Mouse (Mus musculus) right cerebral cortex, postnatal 25 days (tissue): ENCODE measurements around the gene Sbsn.

Experiments used
- DNase-seq: peaks from one replicate; pipeline ENCODE4 v3.0.0; 2022

Gene Sbsn

GRCm38 (mm10) chr7:30758853-30759252, 7.6 kb downstream of the Sbsn start:
- no peak for DNase-seq

- no peak for DNase-seq
Measured at GRCm38 (mm10) chr7:30761769-30762352, 10.6 kb downstream of the Sbsn start.

GRCm38 (mm10) chr7:30763456-30763855, 12.2 kb downstream of the Sbsn start, which contains the start of gene Dmkn:
TSS of gene Dmkn (plus strand) at chr7:30763756.
- DNase-seq: no peak

GRCm38 (mm10) chr7:30765173-30765572, 13.9 kb downstream of the Sbsn start:
- no peak for DNase-seq

- DNase-seq: no peak
Measured at GRCm38 (mm10) chr7:30766408-30766807, 15.1 kb downstream of the Sbsn start.

- no peak for DNase-seq
Measured at GRCm38 (mm10) chr7:30769236-30769635, 18.0 kb downstream of the Sbsn start.

- DNase-seq: peak; percentile 14
Measured at GRCm38 (mm10) chr7:30776104-30776503, 24.8 kb downstream of the Sbsn start.

GRCm38 (mm10) chr7:30777081-30777579, 25.9 kb downstream of the Sbsn start:
- no peak for DNase-seq

GRCm38 (mm10) chr7:30777911-30778310, 26.6 kb downstream of the Sbsn start:
- no peak for DNase-seq

- no peak for DNase-seq
Measured at GRCm38 (mm10) chr7:30781792-30782191, 30.5 kb downstream of the Sbsn start.

- no peak for DNase-seq
Measured at GRCm38 (mm10) chr7:30782658-30783057, 31.4 kb downstream of the Sbsn start.

- no peak for DNase-seq
Measured at GRCm38 (mm10) chr7:30785154-30785553, 33.9 kb downstream of the Sbsn start.

GRCm38 (mm10) chr7:30785721-30786546, 34.7 kb downstream of the Sbsn start:
- no peak for DNase-seq

- DNase-seq: no peak
Measured at GRCm38 (mm10) chr7:30787377-30788022, 36.2 kb downstream of the Sbsn start, which contains the start of gene Krtdap. TSS of gene Krtdap (plus strand) at chr7:30787896.

- DNase-seq: no peak
Measured at GRCm38 (mm10) chr7:30790141-30790540, 38.9 kb downstream of the Sbsn start.

GRCm38 (mm10) chr7:30791921-30792320, 40.6 kb downstream of the Sbsn start:
- no peak for DNase-seq

- DNase-seq: no peak
Measured at GRCm38 (mm10) chr7:30794921-30795320, 43.6 kb downstream of the Sbsn start.

GRCm38 (mm10) chr7:30796790-30797189, 45.5 kb downstream of the Sbsn start:
- no peak for DNase-seq

GRCm38 (mm10) chr7:30800653-30801052, 49.4 kb downstream of the Sbsn start:
- no peak for DNase-seq

- no peak for DNase-seq
Measured at GRCm38 (mm10) chr7:30803256-30803655, 52.0 kb downstream of the Sbsn start.

- DNase-seq: no peak
Measured at GRCm38 (mm10) chr7:30804026-30804715, 52.9 kb downstream of the Sbsn start.
